Mouse (Mus musculus) liver, postnatal 0 days (tissue): ENCODE results near the gene Elovl6. TPM values are rescaled to one million over a fixed set of nuclear protein-coding genes. Genes with fewer than 3 reads are reported as not detected.
A peak's percentile ranks its signal among the peaks of the same experiment; 100 is the strongest.

Experiments used
- ATAC-seq: fragments of 200-750 bp; cut with Nextera tagmentation; 2 replicates; pipeline ENCODE4 v1.8.0; 2017; ENCODE audit warnings: mild to moderate bottlenecking, moderate library complexity
- DNase-seq: peaks from one replicate; pipeline ENCODE4 v3.0.0-alpha.2; 2016
- H3K27ac ChIP-seq: fragments of 300-500 bp; sonication (generic); 2 replicates; pipeline ENCODE4 v1.5.1; 2014; ENCODE audit warnings: antibody characterized with exemption, moderate library complexity, mild to moderate bottlenecking, low read depth
- H3K27me3 ChIP-seq: fragments of 300-500 bp; sonication (generic); 2 replicates; pipeline ENCODE4 v1.6.1; 2014; ENCODE audit warnings: low read length, control low read depth, mixed read lengths; ENCODE audit not compliant: insufficient read depth
- H3K36me3 ChIP-seq: fragments of 300-500 bp; sonication (generic); replicated peaks from 2 replicates; pipeline ENCODE4 v1.6.1; 2014; ENCODE audit warnings: mild to moderate bottlenecking, control low read depth, low read length, moderate library complexity, mixed read lengths; ENCODE audit not compliant: insufficient read depth
- H3K4me1 ChIP-seq: fragments of 300-500 bp; sonication (generic); 2 replicates; pipeline ENCODE4 v1.6.1; 2014; ENCODE audit warnings: antibody characterized with exemption, mild to moderate bottlenecking, control low read depth; ENCODE audit not compliant: insufficient read depth
- H3K4me2 ChIP-seq: fragments of 300-500 bp; sonication (generic); 2 replicates; pipeline ENCODE4 v1.6.1; 2014; ENCODE audit warnings: low read depth, mild to moderate bottlenecking, low read length, moderate library complexity, mixed read lengths
- H3K4me3 ChIP-seq: fragments of 300-500 bp; sonication (generic); 2 replicates; pipeline ENCODE4 v1.5.1; 2014; ENCODE audit warnings: low read depth, low read length
- H3K9ac ChIP-seq: fragments of 300-500 bp; sonication (generic); replicated peaks from 2 replicates; pipeline ENCODE4 v1.6.1; 2014; ENCODE audit warnings: mild to moderate bottlenecking, moderate library complexity
- H3K9me3 ChIP-seq: fragments of 300-500 bp; sonication (generic); 2 replicates; pipeline ENCODE4 v1.6.1; 2016; ENCODE audit warnings: mild to moderate bottlenecking, control low read depth, low read length, mixed read lengths
- CTCF ChIP-seq: sonication (generic); IDR thresholded peaks from 2 replicates; pipeline ENCODE4 v1.5.1; 2016; ENCODE audit warnings: antibody characterized with exemption, low read depth
- EP300 ChIP-seq: IDR thresholded peaks from 2 replicates; pipeline ENCODE4 v1.6.1; 2016; ENCODE audit warnings: antibody characterized with exemption, low read depth, mild to moderate bottlenecking
- WGBS: fragments of 180-500 bp; shearing (Covaris S2); extraction: QIAGEN DNeasy Blood & Tissue Kit; methylation state at CpG from one replicate; pipeline ENCODE4 v1.1.7; 2014; ENCODE audit not compliant: insufficient replicate concordance; 5-methylcytosine and 5-hydroxymethylcytosine counted together
- microRNA-seq: library from miRNA; unstranded; fragments of <30 nt; microRNA quantifications from one replicate; pipeline ENCODE4, GENCODE M21; 2016
- polyA plus RNA-seq: library from polyadenylated mRNA; unstranded; fragments of >200 nt; fragmentation: Nextera tagmentation; extraction: Ambion mirVana; gene quantifications from 2 replicates; pipeline ENCODE4 v1.2.1, GENCODE M21; 2015

The Elovl6 gene
- polyA plus RNA-seq, 1 experiment from 2014 or later, result 8.0 TPM

DNA sequence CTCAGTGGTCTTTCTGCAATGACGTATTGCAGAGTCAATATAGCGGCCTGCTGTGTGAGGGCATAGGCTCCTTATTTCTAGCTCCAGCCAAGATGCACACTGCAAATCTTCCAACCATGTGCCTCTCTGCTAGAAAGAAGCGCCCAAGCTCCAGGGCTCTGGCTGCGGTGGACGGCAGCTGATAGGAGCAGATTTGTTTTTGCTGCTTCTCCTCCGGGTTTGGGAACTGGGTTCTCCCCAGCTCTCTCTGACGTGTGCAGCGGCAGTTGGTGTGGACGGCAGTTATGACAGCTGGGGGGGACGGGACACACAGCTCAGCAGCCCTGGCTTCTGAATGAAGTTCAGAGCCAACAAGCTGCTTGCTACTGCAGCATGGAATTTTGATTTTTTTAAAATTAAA, 150.2 kb downstream of the Elovl6 start:
- DNase-seq (no peak), ATAC-seq (no peak)
- H3K27ac ChIP-seq, result no peak overlapping the region
- H3K9ac ChIP-seq, result no peak overlapping the region
- no peak overlapping the region for H3K4me2 ChIP-seq
- TF ChIP-seq CTCF, result no peak
- TF ChIP-seq EP300, result no peak
- H3K4me1 ChIP-seq, result no peaks in the 10 kb centered on the region
- no peaks in the 10 kb centered on the region for H3K36me3 ChIP-seq
- no peaks in the 10 kb centered on the region for H3K27me3 ChIP-seq
- 68% methylated on average over 10 of the region's 10 CpGs for WGBS
- H3K9me3 ChIP-seq, result no peaks in the 10 kb centered on the region
- H3K4me3 ChIP-seq, result no peak overlapping the region

DNA sequence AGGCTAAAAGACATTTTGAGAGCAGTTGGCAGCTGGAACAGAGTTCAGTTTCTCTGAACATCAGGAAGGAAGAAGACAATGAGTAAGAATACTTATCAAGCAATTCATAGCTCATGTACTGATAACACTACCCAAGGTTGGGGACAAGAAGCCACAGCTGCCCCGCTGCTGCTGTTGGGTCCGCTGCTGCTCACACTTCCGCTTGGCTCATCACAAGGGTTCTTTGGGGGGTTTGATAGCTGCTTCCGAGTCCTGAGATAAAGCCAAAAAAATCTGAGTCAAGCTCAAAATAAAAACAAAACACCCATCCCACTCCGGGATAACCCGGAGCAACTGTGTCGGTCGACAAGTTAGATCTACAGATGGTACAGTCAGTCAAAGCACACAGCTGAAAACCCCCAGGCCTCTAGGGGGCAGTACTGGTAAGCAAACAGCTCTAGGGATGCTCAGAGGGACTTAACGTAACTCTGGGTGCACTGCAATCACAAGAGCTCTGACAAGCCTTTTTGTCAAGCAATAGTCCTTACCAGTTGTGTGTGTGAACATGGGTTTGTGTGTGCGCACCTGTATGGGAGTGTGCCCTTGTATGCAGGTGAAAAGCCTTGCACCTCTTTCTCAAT, 151.0 kb downstream of the Elovl6 start:
- Histone ChIP-seq H3K9ac (no peak overlapping the region), H3K4me1 (no peaks in the 10 kb centered on the region), H3K4me3 (no peak overlapping the region), H3K4me2 (no peak overlapping the region), H3K27me3 (no peaks in the 10 kb centered on the region), H3K9me3 (no peaks in the 10 kb centered on the region), H3K36me3 (no peaks in the 10 kb centered on the region), H3K27ac (no peak overlapping the region)
- peak; percentile 52 for TF ChIP-seq CTCF
- TF ChIP-seq EP300, result no peak
- 75% methylated on average over 10 of the region's 10 CpGs for WGBS
- ATAC-seq (no peak), DNase-seq (no peak)

GRCm38 (mm10) chr3:129686196-129686595, 154.0 kb downstream of the Elovl6 start:
- Histone ChIP-seq H3K9ac (no peak overlapping the region), H3K36me3 (no peaks in the 10 kb centered on the region), H3K9me3 (no peaks in the 10 kb centered on the region), H3K4me3 (no peak overlapping the region), H3K4me1 (no peaks in the 10 kb centered on the region), H3K27me3 (no peaks in the 10 kb centered on the region), H3K27ac (no peak overlapping the region), H3K4me2 (no peak overlapping the region)
- no peak for DNase-seq
- WGBS, result 86% methylated on average over 12 of the region's 12 CpGs
- no peak for TF ChIP-seq CTCF
- no peak for TF ChIP-seq EP300
- no peak for ATAC-seq

DNA sequence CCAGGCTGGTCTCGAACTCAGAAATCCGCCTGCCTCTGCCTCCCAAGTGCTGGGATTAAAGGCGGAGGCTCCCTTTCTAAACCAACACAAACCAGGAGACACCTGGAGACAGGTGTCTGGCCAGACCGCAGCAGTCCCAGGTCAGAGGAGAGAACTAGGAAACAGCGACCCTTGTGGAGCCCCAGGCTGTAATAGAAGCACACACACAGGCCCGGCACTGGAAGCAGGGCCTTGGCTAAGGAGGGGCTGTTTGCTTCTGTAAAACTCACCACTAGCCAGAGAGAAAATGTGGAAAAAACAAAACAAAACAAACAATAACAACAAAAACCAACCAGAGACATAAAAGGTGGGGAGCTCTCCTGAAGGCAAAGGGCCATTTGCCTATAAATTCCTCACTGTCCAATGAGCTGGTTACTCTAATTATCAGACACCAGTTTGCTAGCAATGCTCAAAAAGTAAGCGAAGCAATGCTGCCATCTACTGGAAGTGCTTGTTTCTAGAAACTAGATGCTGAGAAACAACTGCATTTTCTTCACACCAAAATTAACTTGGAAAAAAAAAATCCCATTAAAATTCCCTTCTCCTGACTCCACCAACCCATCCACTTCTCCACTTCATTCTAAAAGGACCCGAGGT, 154.7 kb downstream of the Elovl6 start:
- H3K9ac ChIP-seq, result no peak overlapping the region
- no peaks in the 10 kb centered on the region for H3K36me3 ChIP-seq
- H3K27me3 ChIP-seq, result no peaks in the 10 kb centered on the region
- peak; percentile 78 for TF ChIP-seq CTCF
- no peak for TF ChIP-seq EP300
- H3K27ac ChIP-seq, result no peak overlapping the region
- DNase-seq, result peak; percentile 49
- WGBS, result 54% methylated on average over 8 of the region's 8 CpGs
- H3K4me3 ChIP-seq, result no peak overlapping the region
- H3K4me1 ChIP-seq, result no peaks in the 10 kb centered on the region
- no peak for ATAC-seq
- H3K9me3 ChIP-seq, result no peaks in the 10 kb centered on the region
- H3K4me2 ChIP-seq, result no peak overlapping the region

GRCm38 (mm10) chr3:129687429-129687828, 155.3 kb downstream of the Elovl6 start:
- H3K4me2 ChIP-seq, result no peak overlapping the region
- no peaks in the 10 kb centered on the region for H3K27me3 ChIP-seq
- no peak for ATAC-seq

More at GRCm38 (mm10) chr3:129687429-129687828, 155.3 kb downstream of the Elovl6 start:
- no peak overlapping the region for H3K27ac ChIP-seq
- no peaks in the 10 kb centered on the region for H3K9me3 ChIP-seq
- 69% methylated on average over 5 of the region's 5 CpGs for WGBS
- TF ChIP-seq CTCF, result no peak
- no peak for TF ChIP-seq EP300
- H3K4me1 ChIP-seq, result no peaks in the 10 kb centered on the region
- no peaks in the 10 kb centered on the region for H3K36me3 ChIP-seq
- no peak for DNase-seq
- H3K9ac ChIP-seq, result no peak overlapping the region
- no peak overlapping the region for H3K4me3 ChIP-seq

Small RNA genes lying within 50 kb of the gene (microRNA-seq; reads per million reads assigned to microRNA genes)
- not detected for gene Gm24515

Other genes with a start within 250 kb of the Elovl6 start
- gene Enpep, start 199.6 kb upstream of the Elovl6 start, polyA plus RNA-seq, result 7.8 and 8.6 TPM in 2 replicates
- gene Egf, start 223.0 kb downstream of the Elovl6 start, polyA plus RNA-seq, result 0.25 and 0.39 TPM in 2 replicates